Mouse (Mus musculus) hindbrain, embryonic 10.5 days (tissue): ENCODE measurements around the gene Bpifb9a. TPM values are rescaled to one million over a fixed set of nuclear protein-coding genes. Genes with fewer than 3 reads are reported as not detected.
A peak's percentile ranks its signal among the peaks of the same experiment; 100 is the strongest.
"Not testable (repeated sequence)": the region's sequence is repeated elsewhere in the genome, so short reads cannot be mapped to it uniquely, and the experiment has no call there.

Experiments
- DNase-seq: peaks from one replicate; pipeline ENCODE4 v3.0.0-alpha.2; 2017; ENCODE audit warnings: low spot score
- H3K27ac ChIP-seq: fragments of 300-500 bp; sonication (generic); 2 replicates; pipeline ENCODE4 v1.5.1; 2016; ENCODE audit warnings: mild to moderate bottlenecking, moderate library complexity
- H3K27me3 ChIP-seq: fragments of 300-500 bp; sonication (generic); 2 replicates; pipeline ENCODE4 v1.6.1; 2016; ENCODE audit warnings: mild to moderate bottlenecking; ENCODE audit not compliant: poor library complexity, insufficient read depth, severe bottlenecking
- H3K36me3 ChIP-seq: fragments of 300-500 bp; sonication (generic); 2 replicates; pipeline ENCODE4 v1.6.1; 2016; ENCODE audit warnings: mild to moderate bottlenecking, moderate library complexity
- H3K4me1 ChIP-seq: fragments of 300-500 bp; sonication (generic); replicated peaks from 2 replicates; pipeline ENCODE4 v1.6.1; 2016; ENCODE audit warnings: mild to moderate bottlenecking
- H3K4me3 ChIP-seq: fragments of 300-500 bp; sonication (generic); 2 replicates; pipeline ENCODE4 v1.5.1; 2016; ENCODE audit warnings: mild to moderate bottlenecking, moderate library complexity
- H3K9me3 ChIP-seq: fragments of 300-500 bp; sonication (generic); 2 replicates; pipeline ENCODE4 v1.6.1; 2016; ENCODE audit warnings: mild to moderate bottlenecking, moderate library complexity
- WGBS: fragments of 180-500 bp; shearing (Covaris S2); methylation state at CpG from one replicate; pipeline ENCODE4 v1.1.7; 2016; 5-methylcytosine and 5-hydroxymethylcytosine counted together
- polyA plus RNA-seq: library from polyadenylated mRNA; unstranded; fragments of >200 nt; fragmentation: Nextera tagmentation; extraction: Ambion mirVana; gene quantifications from 2 replicates; pipeline ENCODE4 v1.2.1, GENCODE M21; 2016

Bpifb9a gene
- polyA plus RNA-seq, 1 experiment from 2014 or later: not detected

DNA sequence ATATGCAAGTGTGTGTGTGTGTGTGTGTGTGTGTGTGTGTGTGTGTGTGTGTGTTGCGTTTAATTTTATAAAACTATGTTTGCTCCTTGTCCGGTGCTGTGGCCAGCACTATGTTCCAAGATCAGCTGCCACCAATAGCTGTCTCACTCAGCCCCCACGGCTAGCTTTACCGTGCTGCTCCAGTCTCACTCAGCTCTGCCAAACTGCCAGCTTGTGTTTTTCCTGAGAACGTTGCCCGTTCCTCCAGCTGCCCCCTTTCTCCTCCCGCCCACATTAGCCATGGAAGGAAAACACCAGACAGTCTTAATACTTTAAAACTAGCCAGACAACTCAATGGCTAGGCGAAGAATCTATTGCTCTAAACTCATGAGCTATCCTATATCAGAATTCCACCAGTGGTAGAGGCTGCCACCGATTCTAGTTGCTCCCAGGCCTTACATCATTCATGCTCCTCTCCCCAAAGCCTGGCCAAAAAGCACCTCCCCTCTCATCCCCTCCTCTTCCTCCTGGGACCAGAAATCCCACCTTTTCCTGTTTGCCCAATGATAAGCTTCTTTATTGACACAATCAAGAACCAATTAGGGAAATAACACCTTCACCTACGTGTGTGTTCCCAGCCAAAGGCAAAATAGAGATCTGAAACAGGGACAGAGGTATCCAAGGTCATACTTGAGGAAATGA lies 14.2 kb upstream of the Bpifb9a start:
- DNase-seq: no peak
- Histone ChIP-seq H3K4me3 (no peak overlapping the region), H3K27ac (no peak overlapping the region), H3K9me3 (no peaks in the 10 kb centered on the region), H3K27me3 (no peaks in the 10 kb centered on the region), H3K36me3 (no peaks in the 10 kb centered on the region), H3K4me1 (no peaks in the 10 kb centered on the region)
- WGBS: 93% methylated on average over 10 of the region's 10 CpGs

DNA sequence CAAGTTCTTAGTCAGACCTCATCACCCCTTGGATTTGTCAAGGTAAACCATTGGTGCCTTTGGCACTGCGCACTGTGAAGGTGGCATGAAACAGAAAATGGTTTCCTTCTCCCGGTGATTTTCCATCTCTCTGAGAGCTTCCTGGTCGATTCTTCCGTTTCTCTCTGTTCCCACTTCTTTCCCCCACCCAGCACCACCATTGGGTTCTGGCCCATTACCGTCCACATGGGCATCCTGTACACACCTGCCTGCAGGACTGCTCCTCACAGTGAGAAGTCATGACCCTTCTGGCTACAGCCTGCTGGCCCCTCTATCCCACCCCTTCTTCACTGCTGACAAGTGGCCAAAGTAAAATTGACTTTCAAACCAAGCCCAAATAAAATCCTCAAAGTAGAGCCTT lies 12.3 kb upstream of the Bpifb9a start:
- no peak overlapping the region for H3K27ac ChIP-seq
- H3K9me3 ChIP-seq: no peaks in the 10 kb centered on the region
- WGBS: 90% methylated on average over 5 of the region's 5 CpGs
- H3K4me3 ChIP-seq: no peak overlapping the region
- no peaks in the 10 kb centered on the region for H3K36me3 ChIP-seq
- no peak for DNase-seq
- no peaks in the 10 kb centered on the region for H3K4me1 ChIP-seq
- H3K27me3 ChIP-seq: no peaks in the 10 kb centered on the region

DNA sequence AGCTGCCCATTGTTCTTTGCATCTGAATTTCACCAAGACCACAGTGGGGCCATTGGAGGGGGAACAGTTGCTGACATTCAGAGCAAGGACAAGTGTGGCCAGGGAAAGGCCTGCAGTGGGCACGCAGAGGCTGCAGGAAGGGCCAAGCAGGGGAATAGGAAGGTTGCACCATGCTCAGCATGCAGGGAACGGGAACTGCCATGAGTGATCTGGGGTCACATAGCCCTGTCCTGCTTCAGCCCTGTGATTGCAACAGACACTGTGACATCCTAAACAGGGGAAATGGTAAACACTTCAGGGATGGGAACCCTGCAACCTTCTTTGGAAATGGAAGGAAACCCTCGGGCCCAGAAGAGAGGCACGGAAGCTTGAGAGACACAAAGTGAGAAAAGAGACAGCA lies 2.4 kb upstream of the Bpifb9a start:
- not testable (repeated sequence) for H3K36me3 ChIP-seq, H3K27ac ChIP-seq, H3K27me3 ChIP-seq, H3K9me3 ChIP-seq, H3K4me1 ChIP-seq, DNase-seq, H3K4me3 ChIP-seq
- WGBS: 92% methylated on average over 2 of the region's 4 CpGs

DNA sequence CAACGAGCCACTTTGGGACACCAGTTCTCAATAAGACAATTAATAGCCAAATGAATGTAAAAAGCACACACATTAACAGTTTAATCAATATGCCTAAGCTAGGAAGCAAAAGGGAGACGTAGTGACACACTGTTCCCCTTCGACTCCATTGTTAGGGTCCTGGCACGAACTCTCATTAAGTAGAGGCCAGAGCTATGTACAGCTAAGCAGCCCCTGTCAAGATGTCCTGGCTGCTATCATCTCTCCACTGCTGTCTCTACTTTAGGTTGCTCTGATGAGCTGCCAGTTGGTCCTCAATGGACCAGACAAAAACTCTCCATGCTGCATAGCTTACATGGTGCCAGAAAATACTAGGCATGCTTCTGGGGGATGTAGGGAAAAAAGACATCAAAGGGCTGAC lies 1.9 kb upstream of the Bpifb9a start:
- no peaks in the 10 kb centered on the region for H3K9me3 ChIP-seq
- DNase-seq: no peak
- 90% methylated on average over 4 of the region's 4 CpGs for WGBS
- no peaks in the 10 kb centered on the region for H3K27me3 ChIP-seq
- no peaks in the 10 kb centered on the region for H3K4me1 ChIP-seq
- no peaks in the 10 kb centered on the region for H3K36me3 ChIP-seq
- no peak overlapping the region for H3K4me3 ChIP-seq
- no peak overlapping the region for H3K27ac ChIP-seq

DNA sequence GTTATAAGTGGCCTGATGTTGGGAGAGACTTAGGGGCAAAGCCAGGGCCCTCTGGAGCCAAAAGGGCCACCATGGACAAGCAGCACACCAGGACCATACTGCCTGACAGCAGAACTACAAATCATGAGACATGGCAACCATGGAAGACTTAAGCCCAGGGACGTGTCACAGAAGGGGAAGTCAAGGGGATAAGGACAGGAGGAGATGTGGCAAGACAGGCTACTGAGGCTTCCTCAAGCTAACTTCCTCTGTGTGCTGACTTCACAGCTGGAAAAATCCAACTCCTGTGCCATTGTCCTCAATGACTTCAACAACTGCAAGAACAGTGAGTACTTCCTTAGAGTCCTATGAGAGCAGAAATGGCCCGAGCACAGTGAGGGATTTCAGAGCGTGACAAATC lies 6.7 kb downstream of the Bpifb9a start:
- not testable (repeated sequence) for DNase-seq, H3K36me3 ChIP-seq

DNA sequence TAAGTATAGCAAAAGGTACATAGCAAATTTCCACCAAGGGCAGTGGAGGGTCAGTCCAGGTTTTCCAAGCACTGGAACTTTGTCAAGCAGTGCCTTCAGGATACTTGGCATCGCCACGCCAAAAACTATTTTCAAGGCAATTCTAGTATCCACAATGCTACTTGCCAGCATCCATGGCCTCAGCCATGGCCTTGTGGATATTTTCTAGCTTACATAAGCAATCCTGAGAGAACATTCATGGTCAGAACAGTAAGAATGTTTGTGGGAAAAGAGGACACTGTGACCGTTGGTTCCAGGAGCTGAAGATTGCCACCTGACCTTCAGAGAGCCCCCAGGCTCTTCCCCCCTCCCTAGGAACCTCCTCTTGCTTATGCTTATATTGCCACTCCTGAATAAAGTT lies 34.2 kb downstream of the Bpifb9a start:
- H3K27ac ChIP-seq, H3K9me3 ChIP-seq, DNase-seq, H3K4me1 ChIP-seq, H3K36me3 ChIP-seq, H3K4me3 ChIP-seq, H3K27me3 ChIP-seq: not testable (repeated sequence)
- 87% methylated on average over 3 of the region's 3 CpGs for WGBS

More for the DNA sequence above, 6.7 kb downstream of the Bpifb9a start:
- not testable (repeated sequence) for H3K4me1 ChIP-seq, H3K4me3 ChIP-seq, H3K9me3 ChIP-seq, H3K27ac ChIP-seq, H3K27me3 ChIP-seq
- 84% methylated on average over 3 of the region's 3 CpGs for WGBS

DNA sequence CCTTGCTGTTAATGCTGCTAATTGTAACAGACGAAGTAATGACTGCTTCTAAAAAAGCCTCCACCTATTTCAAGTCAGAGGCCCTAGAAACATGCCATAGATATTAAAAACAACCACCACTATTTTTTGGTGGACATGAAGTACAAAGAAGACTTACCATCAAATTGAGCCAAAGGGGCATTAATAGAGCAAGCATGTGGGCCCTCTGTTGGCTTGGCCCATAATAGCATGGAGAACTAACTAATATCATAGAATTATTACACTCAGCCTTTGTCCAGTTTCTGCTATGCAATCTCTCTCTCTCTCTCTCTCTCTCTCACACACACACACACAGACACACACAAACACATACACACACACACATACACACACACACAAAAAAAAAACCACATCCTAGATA lies 35.2 kb downstream of the Bpifb9a start:
- Histone ChIP-seq H3K4me3 (no peak overlapping the region), H3K36me3 (no peaks in the 10 kb centered on the region), H3K4me1 (no peaks in the 10 kb centered on the region), H3K27me3 (no peaks in the 10 kb centered on the region), H3K9me3 (no peaks in the 10 kb centered on the region), H3K27ac (no peak overlapping the region)
- WGBS: 78% methylated on average over 1 of the region's 1 CpGs
- no peak for DNase-seq

DNA sequence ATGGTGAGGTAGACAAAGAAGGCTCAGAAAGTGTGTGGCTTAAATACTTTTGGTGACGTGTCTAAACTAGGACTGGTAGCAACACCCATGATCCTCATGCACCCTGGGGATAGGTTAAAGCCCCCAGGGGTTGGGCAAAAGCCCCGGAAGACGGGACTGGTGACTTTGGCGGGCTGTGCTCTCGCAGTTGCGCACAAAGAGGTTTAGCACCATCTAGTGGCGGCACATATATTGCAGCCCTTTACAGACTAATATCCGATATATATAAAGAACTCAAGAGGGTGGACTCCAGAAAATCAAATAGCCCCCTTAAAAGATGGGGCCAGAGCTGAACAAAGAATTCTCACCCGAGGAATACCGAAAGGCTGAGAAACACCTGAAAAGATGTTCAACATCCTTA lies 37.1 kb downstream of the Bpifb9a start:
- not testable (repeated sequence) for H3K27me3 ChIP-seq, H3K9me3 ChIP-seq, H3K4me1 ChIP-seq, H3K27ac ChIP-seq, H3K36me3 ChIP-seq, H3K4me3 ChIP-seq
- DNase-seq: peak; percentile 65
- WGBS: 3% methylated on average over 10 of the region's 10 CpGs

DNA sequence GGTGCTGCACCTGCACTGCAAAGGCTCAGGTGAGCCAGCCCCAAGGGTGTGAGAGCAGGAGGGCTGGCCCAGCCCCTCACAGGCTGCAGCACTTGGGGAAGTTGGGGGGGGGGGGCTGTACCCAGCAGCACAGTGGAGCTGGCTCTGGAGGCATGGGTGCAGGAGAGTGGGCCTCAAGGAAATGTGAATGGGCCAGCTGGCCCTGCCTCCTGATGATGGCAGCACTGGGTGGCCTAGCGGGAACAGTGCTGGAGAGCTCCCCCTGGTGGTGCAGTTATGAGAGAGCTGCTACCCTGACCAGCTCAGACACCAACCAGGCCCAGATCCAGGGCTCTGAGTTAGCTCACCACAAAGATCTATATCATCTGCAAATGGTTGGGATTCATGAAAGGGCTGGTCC lies 42.8 kb downstream of the Bpifb9a start:
- Histone ChIP-seq H3K4me1 (no peaks in the 10 kb centered on the region), H3K9me3 (no peaks in the 10 kb centered on the region), H3K27me3 (no peaks in the 10 kb centered on the region), H3K4me3 (no peak overlapping the region), H3K27ac (no peak overlapping the region), H3K36me3 (no peaks in the 10 kb centered on the region)
- WGBS: 0% methylated on average over 1 of the region's 1 CpGs
- DNase-seq: peak; percentile 76

DNA sequence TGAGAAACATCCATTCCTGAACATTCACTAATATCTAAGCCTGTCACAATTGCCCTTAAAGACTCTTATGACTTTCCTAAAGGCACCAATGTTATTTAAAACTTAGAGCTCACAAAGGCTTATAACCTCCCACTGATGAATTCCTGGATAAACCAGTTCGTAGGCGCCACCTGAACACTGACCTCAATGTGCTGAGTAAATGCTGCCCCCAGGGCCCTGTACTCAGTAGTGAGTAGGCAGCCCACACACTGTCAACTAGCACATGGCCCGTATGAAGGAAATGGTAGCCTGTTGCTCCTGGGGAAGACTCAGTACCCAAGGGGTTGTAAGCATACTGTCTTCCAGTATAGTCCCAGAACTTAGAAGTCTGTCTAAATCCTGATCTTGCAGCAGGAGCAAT lies 44.1 kb downstream of the Bpifb9a start:
- H3K9me3 ChIP-seq: no peaks in the 10 kb centered on the region
- WGBS: 81% methylated on average over 3 of the region's 3 CpGs
- no peaks in the 10 kb centered on the region for H3K36me3 ChIP-seq
- H3K27me3 ChIP-seq: no peaks in the 10 kb centered on the region
- H3K27ac ChIP-seq: no peak overlapping the region
- no peak for DNase-seq
- H3K4me1 ChIP-seq: no peaks in the 10 kb centered on the region
- H3K4me3 ChIP-seq: no peak overlapping the region

DNA sequence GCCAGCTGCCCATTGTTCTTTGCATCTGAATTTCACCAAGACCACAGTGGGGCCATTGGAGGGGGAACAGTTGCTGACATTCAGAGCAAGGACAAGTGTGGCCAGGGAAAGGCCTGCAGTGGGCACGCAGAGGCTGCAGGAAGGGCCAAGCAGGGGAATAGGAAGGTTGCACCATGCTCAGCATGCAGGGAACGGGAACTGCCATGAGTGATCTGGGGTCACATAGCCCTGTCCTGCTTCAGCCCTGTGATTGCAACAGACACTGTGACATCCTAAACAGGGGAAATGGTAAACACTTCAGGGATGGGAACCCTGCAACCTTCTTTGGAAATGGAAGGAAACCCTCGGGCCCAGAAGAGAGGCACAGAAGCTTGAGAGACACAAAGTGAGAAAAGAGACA lies 47.0 kb downstream of the Bpifb9a start:
- WGBS: 76% methylated on average over 1 of the region's 3 CpGs
- H3K4me1 ChIP-seq, DNase-seq, H3K27ac ChIP-seq, H3K4me3 ChIP-seq, H3K36me3 ChIP-seq, H3K9me3 ChIP-seq, H3K27me3 ChIP-seq: not testable (repeated sequence)

DNA sequence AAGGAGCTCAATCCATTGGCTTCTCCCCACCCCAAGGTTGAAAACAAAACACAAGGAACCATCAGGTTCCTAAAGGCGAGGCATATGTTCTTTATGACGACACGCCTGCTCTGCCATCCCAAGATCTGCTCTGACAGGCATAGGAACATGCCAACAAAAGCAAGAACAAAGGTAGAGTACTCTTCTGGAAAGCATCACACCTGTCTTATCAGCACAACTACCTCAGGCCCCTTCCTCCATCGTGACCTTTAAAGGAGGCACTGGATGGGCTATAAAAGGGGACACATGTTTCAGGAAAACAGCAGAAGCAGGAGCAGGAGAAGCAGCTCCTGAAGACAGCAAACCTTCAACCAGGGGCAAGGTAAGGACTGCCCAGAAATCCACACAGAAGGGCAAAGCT lies 49.3 kb downstream of the Bpifb9a start, which contains the start of gene Bpifb9b:
Gene Bpifb9b, plus strand, starts transcription at position 301 of the 400 bp plus-strand sequence.
- H3K27me3 ChIP-seq, H3K4me1 ChIP-seq, H3K4me3 ChIP-seq, H3K27ac ChIP-seq, H3K9me3 ChIP-seq, H3K36me3 ChIP-seq, DNase-seq: not testable (repeated sequence)
- 87% methylated on average over 4 of the region's 4 CpGs for WGBS

DNA sequence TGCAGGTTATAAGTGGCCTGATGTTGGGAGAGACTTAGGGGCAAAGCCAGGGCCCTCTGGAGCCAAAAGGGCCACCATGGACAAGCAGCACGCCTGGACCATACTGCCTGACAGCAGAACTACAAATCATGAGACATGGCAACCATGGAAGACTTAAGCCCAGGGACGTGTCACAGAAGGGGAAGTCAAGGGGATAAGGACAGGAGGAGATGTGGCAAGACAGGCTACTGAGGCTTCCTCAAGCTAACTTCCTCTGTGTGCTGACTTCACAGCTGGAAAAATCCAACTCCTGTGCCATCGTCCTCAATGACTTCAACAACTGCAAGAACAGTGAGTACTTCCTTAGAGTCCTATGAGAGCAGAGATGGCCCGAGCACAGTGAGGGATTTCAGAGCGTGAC lies 56.1 kb downstream of the Bpifb9a start:
- H3K27me3 ChIP-seq, H3K4me1 ChIP-seq, H3K4me3 ChIP-seq, H3K9me3 ChIP-seq, DNase-seq, H3K27ac ChIP-seq, H3K36me3 ChIP-seq: not testable (repeated sequence)
- 83% methylated on average over 5 of the region's 5 CpGs for WGBS
